Mouse (Mus musculus): Measurements from ENCODE around the gene Esyt3. TPM values are rescaled to one million over a fixed set of nuclear protein-coding genes. Genes with fewer than 3 reads are reported as not detected.

Gene Esyt3
- polyA plus RNA-seq, 1 experiment from 2014 or later, result 0.17 TPM

DNA sequence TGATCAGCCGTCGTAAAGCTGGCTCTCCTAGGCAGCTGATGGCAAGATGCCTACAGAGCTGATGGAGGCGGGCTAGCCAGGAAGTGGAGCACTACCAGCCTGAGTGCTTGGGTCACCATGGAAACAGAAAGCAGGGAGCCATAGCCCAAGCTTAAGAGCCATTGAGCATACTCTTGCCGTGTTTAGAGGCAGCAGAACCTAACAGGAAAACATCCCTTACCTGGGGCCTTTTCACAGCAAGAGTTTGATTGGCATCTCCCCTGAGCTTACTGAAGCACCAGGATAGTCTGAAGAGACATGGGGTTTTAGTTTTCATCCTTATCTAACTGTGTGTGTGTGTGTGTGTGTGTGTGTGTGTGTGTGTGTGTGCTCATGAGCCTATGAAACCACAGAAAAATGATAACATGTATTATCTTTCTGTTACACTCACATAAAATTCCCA lies 13.0 kb downstream of the Esyt3 start:
- H3K4me1 ChIP-seq (ENCODE audit: control insufficient read depth, insufficient read depth, low read length), result peaks cover 6% of the 10 kb centered on the region; the same call in 1 of the 2 replicates
- H3K27ac ChIP-seq (ENCODE audit: low read depth, low read length), result no peak overlapping the region
- no peaks in the 10 kb centered on the region for H3K36me3 ChIP-seq (ENCODE audit: control insufficient read depth, insufficient read depth, low read length)
- no peak overlapping the region for H3K9ac ChIP-seq (ENCODE audit: low read depth, low read length)
- H3K4me2 ChIP-seq, result no peak overlapping the region
- H3K9me3 ChIP-seq (replicated peaks; ENCODE audit: control insufficient read depth, low read length), result no peaks in the 10 kb centered on the region
- no peak for ATAC-seq (replicated peaks; ENCODE audit: insufficient number of reproducible peaks, low FRiP score, low TSS enrichment)
- no peak overlapping the region for H3K4me3 ChIP-seq (ENCODE audit: low read depth, low read length)
- WGBS (ENCODE audit: insufficient replicate concordance), result 39% methylated on average over 4 of the region's 4 CpGs
- no peaks in the 10 kb centered on the region for H3K27me3 ChIP-seq (ENCODE audit: control insufficient read depth, insufficient read depth, low read length)

DNA sequence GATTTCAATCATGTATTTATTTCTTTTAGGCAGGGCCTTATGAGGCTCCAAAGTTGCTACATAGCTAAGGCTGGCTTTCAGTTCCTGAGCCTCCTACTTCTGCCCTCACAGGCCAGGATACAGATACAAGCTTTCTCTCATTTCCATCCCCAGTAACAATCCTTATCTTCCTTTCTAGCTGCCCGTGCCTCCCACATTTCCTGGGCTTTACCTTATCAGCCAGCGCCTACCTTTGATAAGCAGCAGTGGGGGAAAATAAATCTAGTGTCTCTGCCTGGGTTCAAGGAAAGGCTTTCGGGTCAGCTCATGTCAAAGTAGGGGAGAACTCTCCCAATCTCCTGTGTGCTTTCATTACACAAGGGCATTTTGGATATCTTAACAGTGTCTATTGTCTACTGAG lies 16.8 kb downstream of the Esyt3 start:
- no peaks in the 10 kb centered on the region for H3K9me3 ChIP-seq (replicated peaks; ENCODE audit: control insufficient read depth, low read length)
- ATAC-seq (replicated peaks; ENCODE audit: insufficient number of reproducible peaks, low FRiP score, low TSS enrichment), result no peak
- H3K27me3 ChIP-seq (ENCODE audit: control insufficient read depth, insufficient read depth, low read length), result no peaks in the 10 kb centered on the region
- no peak overlapping the region for H3K27ac ChIP-seq (ENCODE audit: low read depth, low read length)
- 12% methylated on average over 3 of the region's 3 CpGs for WGBS (ENCODE audit: insufficient replicate concordance)
- H3K36me3 ChIP-seq (ENCODE audit: control insufficient read depth, insufficient read depth, low read length), result no peaks in the 10 kb centered on the region
- H3K4me2 ChIP-seq, result no peak overlapping the region
- H3K9ac ChIP-seq (ENCODE audit: low read depth, low read length), result no peak overlapping the region
- no peak overlapping the region for H3K4me3 ChIP-seq (ENCODE audit: low read depth, low read length)
- H3K4me1 ChIP-seq (ENCODE audit: control insufficient read depth, insufficient read depth, low read length), result peaks cover 7% of the 10 kb centered on the region; the same call in 1 of the 2 replicates

DNA sequence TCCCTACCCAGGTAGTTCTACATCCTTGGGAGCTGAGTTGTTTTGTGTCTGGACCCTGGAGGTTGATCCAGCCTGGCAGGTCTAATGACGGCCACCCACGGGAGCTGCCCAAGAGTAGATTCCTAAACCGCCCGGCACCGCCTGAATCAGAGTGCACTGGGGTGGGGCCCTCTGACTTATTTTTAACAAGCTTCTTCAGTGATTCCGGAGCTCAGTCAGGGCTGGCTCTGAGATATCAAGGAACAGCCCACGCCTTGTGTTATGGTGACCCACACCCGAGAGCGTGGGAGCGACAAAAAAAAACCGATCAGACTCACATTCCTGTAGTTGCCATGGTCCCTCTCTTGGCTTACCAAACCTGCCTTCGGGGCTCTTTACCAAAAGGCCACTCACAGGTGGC lies 18.2 kb downstream of the Esyt3 start:
- H3K9me3 ChIP-seq (replicated peaks; ENCODE audit: control insufficient read depth, low read length), result no peaks in the 10 kb centered on the region
- H3K9ac ChIP-seq (ENCODE audit: low read depth, low read length), result no peak overlapping the region
- H3K4me3 ChIP-seq (ENCODE audit: low read depth, low read length), result no peak overlapping the region
- H3K36me3 ChIP-seq (ENCODE audit: control insufficient read depth, insufficient read depth, low read length), result no peaks in the 10 kb centered on the region
- no peak overlapping the region for H3K27ac ChIP-seq (ENCODE audit: low read depth, low read length)
- H3K27me3 ChIP-seq (ENCODE audit: control insufficient read depth, insufficient read depth, low read length), result 0 out of 2 replicates have a peak, but pooled peaks cover 2% of the 10 kb centered on the region
- no peak overlapping the region for H3K4me2 ChIP-seq
- ATAC-seq (replicated peaks; ENCODE audit: insufficient number of reproducible peaks, low FRiP score, low TSS enrichment), result no peak
- 48% methylated on average over 12 of the region's 12 CpGs for WGBS (ENCODE audit: insufficient replicate concordance)
- H3K4me1 ChIP-seq (ENCODE audit: control insufficient read depth, insufficient read depth, low read length), result peaks cover 7% of the 10 kb centered on the region; the same call in 1 of the 2 replicates

DNA sequence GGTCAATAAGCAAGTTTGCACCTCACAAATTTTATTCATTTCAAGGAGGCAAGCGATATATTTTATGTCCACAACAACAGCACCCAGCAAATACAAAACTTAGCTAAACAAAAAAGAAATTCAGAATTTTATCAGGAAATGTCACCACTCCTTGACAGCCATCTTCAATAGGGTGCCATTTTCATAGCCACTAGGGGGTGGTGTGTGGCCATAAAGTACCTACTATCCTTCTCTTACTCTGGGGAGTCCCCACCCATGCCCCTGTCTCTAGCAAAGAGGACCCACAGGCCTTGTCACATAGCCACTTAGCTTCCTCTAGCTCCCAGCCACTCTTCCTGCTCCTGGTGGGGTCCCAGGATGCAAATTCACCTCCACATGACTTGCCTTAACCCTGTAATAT lies 19.2 kb downstream of the Esyt3 start:
- Histone ChIP-seq H3K4me2 (no peak overlapping the region), H3K27me3 (ENCODE audit: control insufficient read depth, insufficient read depth, low read length) (0 out of 2 replicates have a peak, but pooled peaks cover 3% of the 10 kb centered on the region), H3K27ac (ENCODE audit: low read depth, low read length) (no peak overlapping the region), H3K4me3 (ENCODE audit: low read depth, low read length) (no peak overlapping the region), H3K36me3 (ENCODE audit: control insufficient read depth, insufficient read depth, low read length) (no peaks in the 10 kb centered on the region), H3K4me1 (ENCODE audit: control insufficient read depth, insufficient read depth, low read length) (peaks cover 7% of the 10 kb centered on the region; the same call in 1 of the 2 replicates), H3K9me3 (replicated peaks; ENCODE audit: control insufficient read depth, low read length) (no peaks in the 10 kb centered on the region), H3K9ac (ENCODE audit: low read depth, low read length) (no peak overlapping the region)
- 81% methylated on average over 1 of the region's 1 CpGs for WGBS (ENCODE audit: insufficient replicate concordance)
- ATAC-seq (replicated peaks; ENCODE audit: insufficient number of reproducible peaks, low FRiP score, low TSS enrichment), result no peak

DNA sequence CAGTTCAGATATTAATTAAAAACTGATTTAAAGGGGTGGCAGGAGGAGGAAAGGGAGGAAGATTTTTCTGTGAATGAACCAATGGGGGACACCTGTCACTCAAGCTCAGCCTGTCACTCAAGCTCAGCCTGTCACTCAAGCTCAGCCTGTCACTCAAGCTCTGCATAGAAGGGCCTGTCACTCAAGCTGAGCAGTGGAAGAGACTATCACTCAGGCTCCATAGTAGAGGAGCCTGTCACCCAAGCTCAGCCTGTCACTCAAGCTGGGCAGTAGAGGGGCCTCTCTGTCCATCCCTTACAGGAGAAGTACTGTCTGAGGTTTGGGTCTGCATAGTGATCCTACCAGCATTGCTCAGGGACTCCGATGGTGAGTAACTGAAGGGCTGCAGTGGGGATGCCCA lies 20.1 kb downstream of the Esyt3 start:
- Histone ChIP-seq H3K27me3 (ENCODE audit: control insufficient read depth, insufficient read depth, low read length) (0 out of 2 replicates have a peak, but pooled peaks cover 3% of the 10 kb centered on the region), H3K9me3 (replicated peaks; ENCODE audit: control insufficient read depth, low read length) (no peaks in the 10 kb centered on the region), H3K4me3 (ENCODE audit: low read depth, low read length) (no peak overlapping the region), H3K27ac (ENCODE audit: low read depth, low read length) (no peak overlapping the region), H3K9ac (ENCODE audit: low read depth, low read length) (no peak overlapping the region), H3K4me1 (ENCODE audit: control insufficient read depth, insufficient read depth, low read length) (peaks cover 7% of the 10 kb centered on the region; the same call in 1 of the 2 replicates), H3K4me2 (no peak overlapping the region), H3K36me3 (ENCODE audit: control insufficient read depth, insufficient read depth, low read length) (no peaks in the 10 kb centered on the region)
- ATAC-seq (replicated peaks; ENCODE audit: insufficient number of reproducible peaks, low FRiP score, low TSS enrichment), result no peak
- 80% methylated on average over 1 of the region's 1 CpGs for WGBS (ENCODE audit: insufficient replicate concordance)

DNA sequence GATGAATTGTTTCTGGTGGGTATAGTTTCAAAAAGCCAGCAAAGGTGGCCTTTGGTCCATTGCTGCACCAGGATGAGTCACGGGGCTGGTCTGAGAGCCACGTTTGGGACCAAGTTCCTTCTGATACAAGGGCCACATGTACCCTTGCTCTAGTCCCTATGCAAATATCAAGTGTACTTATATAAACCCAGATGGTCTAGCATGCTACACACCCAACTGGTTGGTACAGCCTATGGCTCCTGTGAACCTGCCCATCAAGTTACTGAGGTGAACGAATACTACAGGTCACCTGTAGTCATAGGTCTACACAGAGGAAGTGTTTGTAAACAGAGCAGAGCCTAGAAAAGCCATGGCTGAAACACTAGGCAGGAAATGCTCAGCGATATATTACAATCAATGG lies 21.8 kb downstream of the Esyt3 start:
- Histone ChIP-seq H3K27ac (ENCODE audit: low read depth, low read length) (no peak overlapping the region), H3K4me3 (ENCODE audit: low read depth, low read length) (no peak overlapping the region), H3K9me3 (replicated peaks; ENCODE audit: control insufficient read depth, low read length) (no peaks in the 10 kb centered on the region), H3K36me3 (ENCODE audit: control insufficient read depth, insufficient read depth, low read length) (no peaks in the 10 kb centered on the region), H3K4me1 (ENCODE audit: control insufficient read depth, insufficient read depth, low read length) (peaks cover 3% of the 10 kb centered on the region; the same call in 1 of the 2 replicates), H3K9ac (ENCODE audit: low read depth, low read length) (no peak overlapping the region), H3K27me3 (ENCODE audit: control insufficient read depth, insufficient read depth, low read length) (0 out of 2 replicates have a peak, but pooled peaks cover 3% of the 10 kb centered on the region), H3K4me2 (no peak overlapping the region)
- WGBS (ENCODE audit: insufficient replicate concordance), result 85% methylated on average over 4 of the region's 4 CpGs
- ATAC-seq (replicated peaks; ENCODE audit: insufficient number of reproducible peaks, low FRiP score, low TSS enrichment), result no peak

DNA sequence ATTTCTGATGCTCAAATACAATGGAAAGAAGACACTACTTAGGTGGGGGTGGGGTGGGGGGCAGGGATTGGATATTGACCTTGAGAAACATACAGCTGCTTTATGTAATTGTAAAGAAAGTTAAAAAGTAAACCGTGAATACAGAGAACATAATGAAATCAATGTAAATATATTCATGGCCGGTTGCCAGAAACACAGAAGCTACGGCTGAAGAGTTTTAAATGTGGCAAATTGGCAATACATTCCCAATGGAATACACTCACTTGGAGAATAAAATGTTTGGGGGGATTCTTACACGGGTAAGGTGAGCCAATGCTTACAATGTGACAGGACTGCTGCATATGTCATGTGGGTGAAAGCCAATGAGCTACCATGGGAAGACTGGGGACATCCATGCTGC lies 31.5 kb downstream of the Esyt3 start:
- Histone ChIP-seq H3K27ac (ENCODE audit: low read depth, low read length) (no peak overlapping the region), H3K4me1 (ENCODE audit: control insufficient read depth, insufficient read depth, low read length) (no peaks in the 10 kb centered on the region), H3K4me3 (ENCODE audit: low read depth, low read length) (no peak overlapping the region), H3K36me3 (ENCODE audit: control insufficient read depth, insufficient read depth, low read length) (no peaks in the 10 kb centered on the region), H3K4me2 (no peak overlapping the region), H3K9ac (ENCODE audit: low read depth, low read length) (no peak overlapping the region), H3K9me3 (replicated peaks; ENCODE audit: control insufficient read depth, low read length) (no peaks in the 10 kb centered on the region), H3K27me3 (ENCODE audit: control insufficient read depth, insufficient read depth, low read length) (no peaks in the 10 kb centered on the region)
- 73% methylated on average over 4 of the region's 4 CpGs for WGBS (ENCODE audit: insufficient replicate concordance)
- ATAC-seq (replicated peaks; ENCODE audit: insufficient number of reproducible peaks, low FRiP score, low TSS enrichment), result no peak

DNA sequence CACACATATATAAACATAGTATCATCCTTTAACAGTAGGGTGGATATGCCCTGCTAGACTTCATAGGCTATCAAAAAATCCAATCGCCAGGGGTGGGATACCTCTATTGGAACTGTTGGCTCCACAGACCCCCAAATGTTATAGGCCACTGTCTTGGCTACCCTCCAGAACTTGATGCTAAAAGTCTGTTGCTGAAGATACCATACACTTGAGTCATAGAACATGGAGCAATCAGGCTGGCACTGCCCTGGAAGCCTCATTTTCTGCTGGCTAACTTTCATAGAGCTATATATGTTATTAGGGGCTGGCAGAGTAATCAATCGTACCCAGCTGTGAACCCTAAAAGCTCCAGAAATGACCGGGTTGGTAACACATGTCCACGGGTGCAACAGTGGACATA lies 32.4 kb downstream of the Esyt3 start:
- ATAC-seq (replicated peaks; ENCODE audit: insufficient number of reproducible peaks, low FRiP score, low TSS enrichment), result no peak
- H3K27me3 ChIP-seq (ENCODE audit: control insufficient read depth, insufficient read depth, low read length), result no peaks in the 10 kb centered on the region
- H3K4me2 ChIP-seq, result no peak overlapping the region
- H3K9me3 ChIP-seq (replicated peaks; ENCODE audit: control insufficient read depth, low read length), result no peaks in the 10 kb centered on the region
- no peak overlapping the region for H3K4me3 ChIP-seq (ENCODE audit: low read depth, low read length)
- no peak overlapping the region for H3K27ac ChIP-seq (ENCODE audit: low read depth, low read length)
- no peaks in the 10 kb centered on the region for H3K36me3 ChIP-seq (ENCODE audit: control insufficient read depth, insufficient read depth, low read length)
- H3K4me1 ChIP-seq (ENCODE audit: control insufficient read depth, insufficient read depth, low read length), result no peaks in the 10 kb centered on the region
- no peak overlapping the region for H3K9ac ChIP-seq (ENCODE audit: low read depth, low read length)
- WGBS (ENCODE audit: insufficient replicate concordance), result 72% methylated on average over 4 of the region's 4 CpGs

DNA sequence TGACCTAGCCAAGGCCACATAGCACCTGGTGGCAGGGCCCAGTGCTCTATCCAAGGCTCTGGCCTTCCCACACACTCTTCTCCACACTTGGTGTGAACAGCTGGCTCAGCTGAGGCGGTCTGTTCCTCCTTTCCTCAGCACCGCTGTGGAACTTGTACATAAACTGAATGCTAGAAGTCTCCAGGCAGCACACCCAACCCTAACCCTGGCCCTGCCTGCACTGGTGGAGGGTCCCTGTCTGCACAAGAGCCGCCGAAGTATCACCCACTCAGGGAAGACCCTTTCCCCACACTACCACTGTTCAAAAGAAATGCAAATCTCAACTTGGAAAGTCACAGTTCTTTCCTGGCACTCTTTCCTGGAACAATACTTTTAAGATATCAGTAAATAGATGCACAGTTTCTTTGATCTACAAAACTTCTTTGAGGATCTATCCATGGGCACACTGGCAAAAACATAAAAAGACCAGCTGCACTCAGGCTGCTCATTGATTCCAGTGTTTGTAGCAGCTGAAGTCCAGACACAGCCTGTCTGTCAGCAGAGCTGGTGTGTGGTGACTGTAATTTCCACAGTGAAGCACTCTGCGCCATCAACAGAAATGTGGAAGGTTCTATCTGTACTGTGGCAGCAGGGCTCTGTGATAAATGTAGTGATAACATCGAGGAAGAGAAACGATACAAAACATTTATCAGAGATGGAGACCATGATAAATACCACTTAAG lies 33.0 kb downstream of the Esyt3 start:
- Histone ChIP-seq H3K4me2 (no peak overlapping the region), H3K9ac (ENCODE audit: low read depth, low read length) (no peak overlapping the region), H3K27ac (ENCODE audit: low read depth, low read length) (no peak overlapping the region), H3K4me3 (ENCODE audit: low read depth, low read length) (no peak overlapping the region), H3K4me1 (ENCODE audit: control insufficient read depth, insufficient read depth, low read length) (no peaks in the 10 kb centered on the region), H3K36me3 (ENCODE audit: control insufficient read depth, insufficient read depth, low read length) (no peaks in the 10 kb centered on the region), H3K9me3 (replicated peaks; ENCODE audit: control insufficient read depth, low read length) (no peaks in the 10 kb centered on the region), H3K27me3 (ENCODE audit: control insufficient read depth, insufficient read depth, low read length) (no peaks in the 10 kb centered on the region)
- WGBS (ENCODE audit: insufficient replicate concordance), result 67% methylated on average over 7 of the region's 7 CpGs
- no peak for ATAC-seq (replicated peaks; ENCODE audit: insufficient number of reproducible peaks, low FRiP score, low TSS enrichment)
